Mouse (Mus musculus) neural tube, embryonic 11.5 days (tissue): ENCODE data around the gene Mto1. TPM values are rescaled to one million over a fixed set of nuclear protein-coding genes. Genes with fewer than 3 reads are reported as not detected.
"Not testable (repeated sequence)": the region's sequence is repeated elsewhere in the genome, so short reads cannot be mapped to it uniquely, and the experiment has no call there.

Source experiments
- ATAC-seq: fragments of 200-750 bp; cut with Nextera tagmentation; 2 replicates; pipeline ENCODE4 v1.8.0; 2017; ENCODE audit warnings: moderate number of reproducible peaks, mild to moderate bottlenecking, moderate TSS enrichment, moderate library complexity; ENCODE audit not compliant: insufficient read depth, low FRiP score, low TSS enrichment
- DNase-seq: peaks from one replicate; pipeline ENCODE4 v3.0.0-alpha.2; 2015; ENCODE audit warnings: low spot score
- H3K27ac ChIP-seq: fragments of 300-500 bp; sonication (generic); 2 replicates; pipeline ENCODE4 v1.5.1; 2014; ENCODE audit warnings: low read depth, mild to moderate bottlenecking, low read length
- H3K27me3 ChIP-seq: fragments of 300-500 bp; sonication (generic); 2 replicates; pipeline ENCODE4 v1.6.1; 2014; ENCODE audit warnings: mild to moderate bottlenecking, low read length, mixed read lengths; ENCODE audit not compliant: control insufficient read depth, insufficient read depth
- H3K36me3 ChIP-seq: fragments of 300-500 bp; sonication (generic); 2 replicates; pipeline ENCODE4 v1.6.1; 2014; ENCODE audit warnings: mild to moderate bottlenecking, low read length, moderate library complexity, mixed read lengths; ENCODE audit not compliant: control insufficient read depth, insufficient read depth
- H3K4me1 ChIP-seq: fragments of 300-500 bp; sonication (generic); 2 replicates; pipeline ENCODE4 v1.6.1; 2014; ENCODE audit warnings: low read length, mixed read lengths; ENCODE audit not compliant: control insufficient read depth, insufficient read depth
- H3K4me2 ChIP-seq: fragments of 300-500 bp; sonication (generic); 2 replicates; pipeline ENCODE4 v1.6.1; 2014; ENCODE audit warnings: low read depth, mild to moderate bottlenecking, moderate library complexity
- H3K4me3 ChIP-seq: fragments of 300-500 bp; sonication (generic); 2 replicates; pipeline ENCODE4 v1.5.1; 2014; ENCODE audit warnings: low read depth, low read length
- H3K9ac ChIP-seq: fragments of 300-500 bp; sonication (generic); 2 replicates; pipeline ENCODE4 v1.6.1; 2014; ENCODE audit warnings: mild to moderate bottlenecking, low read length
- H3K9me3 ChIP-seq: fragments of 300-500 bp; sonication (generic); 2 replicates; pipeline ENCODE4 v1.6.1; 2016; ENCODE audit warnings: low read length; ENCODE audit not compliant: control insufficient read depth
- WGBS: fragments of 180-500 bp; shearing (Covaris S2); extraction: QIAGEN DNeasy Blood & Tissue Kit; methylation state at CpG from one replicate; pipeline ENCODE4 v1.1.7; 2014; 5-methylcytosine and 5-hydroxymethylcytosine counted together
- polyA plus RNA-seq: library from polyadenylated mRNA; unstranded; fragments of >200 nt; fragmentation: Nextera tagmentation; extraction: Ambion mirVana; gene quantifications from 2 replicates; pipeline ENCODE4 v1.2.1, GENCODE M21; 2014

The Mto1 gene
- polyA plus RNA-seq, 1 experiment from 2014 or later, result 23.1 TPM

- not testable (repeated sequence) for ATAC-seq
- WGBS, result 34% methylated on average over 8 of the region's 8 CpGs
These were observed 31.3 kb downstream of the Mto1 start for GRCm38 (mm10) chr9:78479308-78479707.

GRCm38 (mm10) chr9:78480227-78480626, 32.2 kb downstream of the Mto1 start:
- not testable (repeated sequence) for H3K4me1 ChIP-seq, DNase-seq, ATAC-seq, H3K36me3 ChIP-seq, H3K27me3 ChIP-seq, H3K9me3 ChIP-seq
- H3K4me3 ChIP-seq, result peak overlapping the region; percentile 99
- H3K9ac ChIP-seq, result peak overlapping the region; percentile 100
- H3K4me2 ChIP-seq, result peak overlapping the region; percentile 60
- H3K27ac ChIP-seq, result peak overlapping the region; percentile 96
- WGBS, result 2% methylated on average over 13 of the region's 13 CpGs

More at GRCm38 (mm10) chr9:78479308-78479707, 31.3 kb downstream of the Mto1 start:
- Histone ChIP-seq H3K9ac (peak overlapping the region; percentile 49), H3K4me2 (peak overlapping the region; percentile 60), H3K4me3 (peak overlapping the region; percentile 99)
- H3K27me3 ChIP-seq, H3K27ac ChIP-seq, H3K36me3 ChIP-seq, H3K4me1 ChIP-seq, H3K9me3 ChIP-seq, DNase-seq: not testable (repeated sequence)

- DNase-seq, result peak; percentile 77
- WGBS, result under 1% methylated on average over 45 of the region's 46 CpGs
These were observed 32.8 kb downstream of the Mto1 start for GRCm38 (mm10) chr9:78480706-78481358.

GRCm38 (mm10) chr9:78481423-78482331, 33.7 kb downstream of the Mto1 start:
- Histone ChIP-seq H3K9me3 (no peaks in the 10 kb centered on the region), H3K27me3 (no peaks in the 10 kb centered on the region), H3K27ac (peak overlapping the region; percentile 98), H3K4me2 (peak overlapping the region; percentile 60), H3K4me1 (peaks cover 3% of the 10 kb centered on the region; the same call in 1 of the 2 replicates), H3K9ac (peak overlapping the region; percentile 100), H3K36me3 (peaks cover 8% of the 10 kb centered on the region; the same call in 1 of the 2 replicates), H3K4me3 (peak overlapping the region; percentile 99)
- DNase-seq (peak; percentile 95), ATAC-seq (peak; percentile 98)
- under 1% methylated on average over 70 of the region's 77 CpGs for WGBS

More at GRCm38 (mm10) chr9:78480706-78481358, 32.8 kb downstream of the Mto1 start:
- Histone ChIP-seq H3K4me1 (peaks cover 3% of the 10 kb centered on the region; the same call in 1 of the 2 replicates), H3K4me2 (peak overlapping the region; percentile 60), H3K9ac (peak overlapping the region; percentile 100), H3K9me3 (no peaks in the 10 kb centered on the region), H3K36me3 (peaks cover 8% of the 10 kb centered on the region; the same call in 1 of the 2 replicates), H3K4me3 (peak overlapping the region; percentile 99), H3K27me3 (no peaks in the 10 kb centered on the region), H3K27ac (peak overlapping the region; percentile 96)
- peak; percentile 13 for ATAC-seq

DNA sequence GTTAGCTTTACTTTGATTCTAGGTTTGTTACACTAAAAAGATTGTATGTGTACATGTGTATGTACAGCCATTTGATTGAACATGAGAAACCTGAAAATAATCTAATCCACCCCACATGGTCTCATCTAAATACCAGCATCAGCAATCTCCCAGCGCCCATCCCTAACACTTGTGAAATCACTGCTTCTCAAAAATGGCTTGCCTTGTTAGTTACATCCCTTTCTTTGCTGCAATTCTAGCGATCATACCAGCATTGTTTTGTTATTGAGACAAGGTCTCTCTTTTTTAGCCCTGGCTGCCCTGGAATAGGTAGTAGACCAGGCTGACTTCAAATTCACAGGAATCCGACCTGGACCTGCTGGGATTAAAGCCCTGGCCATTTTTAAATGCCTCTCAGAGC, 34.4 kb downstream of the Mto1 start:
- Histone ChIP-seq H3K9ac (peak overlapping the region; percentile 81), H3K4me3 (peak overlapping the region; percentile 99), H3K27ac (peak overlapping the region; percentile 98), H3K9me3 (no peaks in the 10 kb centered on the region), H3K36me3 (peaks cover 8% of the 10 kb centered on the region; the same call in 1 of the 2 replicates), H3K27me3 (no peaks in the 10 kb centered on the region), H3K4me2 (peak overlapping the region; percentile 51), H3K4me1 (peaks cover 3% of the 10 kb centered on the region; the same call in 1 of the 2 replicates)
- no peak for DNase-seq
- no peak for ATAC-seq
- WGBS, result 5% methylated on average over 3 of the region's 3 CpGs

DNA sequence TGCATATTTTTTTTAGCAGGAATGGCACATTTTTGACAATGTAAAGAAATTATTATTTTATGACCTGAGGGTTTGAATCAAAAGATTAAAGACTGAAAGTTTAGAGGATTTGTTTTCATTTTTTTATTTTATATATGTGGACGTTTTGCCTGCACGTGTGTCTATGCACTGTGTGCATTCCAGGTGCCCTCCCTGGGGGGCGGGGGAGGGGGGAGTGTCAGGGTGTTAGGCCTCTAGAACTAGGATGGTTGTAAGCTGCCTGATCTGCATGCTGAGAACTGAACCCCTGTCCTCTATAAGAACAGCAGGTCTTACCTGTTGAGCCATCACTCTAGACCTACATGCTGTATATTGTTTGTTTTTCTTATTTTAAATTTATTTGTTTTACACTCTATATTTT, 36.7 kb downstream of the Mto1 start:
- Histone ChIP-seq H3K36me3 (no peaks in the 10 kb centered on the region), H3K27me3 (no peaks in the 10 kb centered on the region), H3K9me3 (no peaks in the 10 kb centered on the region), H3K9ac (no peak overlapping the region), H3K4me3 (no peak overlapping the region), H3K27ac (no peak overlapping the region), H3K4me2 (no peak overlapping the region), H3K4me1 (peaks cover 10% of the 10 kb centered on the region)
- ATAC-seq (no peak), DNase-seq (no peak)
- 77% methylated on average over 3 of the region's 3 CpGs for WGBS

GRCm38 (mm10) chr9:78488021-78488420, 40.0 kb downstream of the Mto1 start:
- not testable (repeated sequence) for H3K27me3 ChIP-seq, H3K9me3 ChIP-seq, H3K36me3 ChIP-seq, ATAC-seq, H3K4me2 ChIP-seq, H3K4me1 ChIP-seq, H3K4me3 ChIP-seq, H3K27ac ChIP-seq, DNase-seq, H3K9ac ChIP-seq
- 95% methylated on average over 5 of the region's 5 CpGs for WGBS

DNA sequence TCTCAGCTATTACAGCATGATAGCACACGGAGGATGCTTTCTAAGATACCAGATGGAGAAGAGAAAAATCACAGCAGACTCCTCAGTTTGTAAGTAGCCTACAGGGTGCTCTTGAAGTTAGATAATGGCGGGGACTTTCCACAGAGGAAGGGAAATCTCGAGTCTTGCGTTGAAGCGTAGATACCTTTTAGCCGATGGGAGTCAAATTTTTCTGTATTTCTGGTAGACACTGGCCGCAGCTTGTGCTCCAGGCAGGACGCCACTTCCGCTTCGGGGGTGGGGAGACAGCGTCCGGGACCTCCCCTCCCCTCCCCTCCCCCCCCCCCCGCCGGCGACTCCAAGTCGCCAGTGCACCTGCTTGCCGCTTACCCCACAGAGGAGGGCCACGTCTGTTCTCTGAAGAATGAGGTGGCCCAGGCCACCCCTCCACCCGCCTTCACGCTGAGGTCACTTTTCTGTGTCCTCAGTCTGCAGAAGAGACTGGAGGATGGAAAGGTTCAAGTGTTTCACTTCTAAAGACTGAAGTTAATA, 40.9 kb downstream of the Mto1 start, which contains the start of gene Eef1a1:
TSS of gene Eef1a1 (minus strand) at position 262 of the 531 bp plus-strand sequence.
- Histone ChIP-seq H3K9me3 (no peaks in the 10 kb centered on the region), H3K27me3 (no peaks in the 10 kb centered on the region), H3K27ac (no peak within 1 kb of the TSS), H3K4me3 (peak within 1 kb of the TSS; percentile 29), H3K4me2 (peak within 1 kb of the TSS; percentile 44), H3K9ac (peak within 1 kb of the TSS; percentile 55), H3K4me1 (peaks cover 7% of the 10 kb centered on the region), H3K36me3 (no peaks in the 10 kb centered on the region)
- DNase-seq (peak; percentile 51), ATAC-seq (peak; percentile 58)
- WGBS, result 6% methylated on average over 18 of the region's 20 CpGs
